Mouse (Mus musculus): Measurements from ENCODE around the gene Wdr91. TPM values are rescaled to one million over a fixed set of nuclear protein-coding genes. Genes with fewer than 3 reads are reported as not detected.

Wdr91 gene
- polyA plus RNA-seq, 1 experiment = 12.9 TPM

DNA sequence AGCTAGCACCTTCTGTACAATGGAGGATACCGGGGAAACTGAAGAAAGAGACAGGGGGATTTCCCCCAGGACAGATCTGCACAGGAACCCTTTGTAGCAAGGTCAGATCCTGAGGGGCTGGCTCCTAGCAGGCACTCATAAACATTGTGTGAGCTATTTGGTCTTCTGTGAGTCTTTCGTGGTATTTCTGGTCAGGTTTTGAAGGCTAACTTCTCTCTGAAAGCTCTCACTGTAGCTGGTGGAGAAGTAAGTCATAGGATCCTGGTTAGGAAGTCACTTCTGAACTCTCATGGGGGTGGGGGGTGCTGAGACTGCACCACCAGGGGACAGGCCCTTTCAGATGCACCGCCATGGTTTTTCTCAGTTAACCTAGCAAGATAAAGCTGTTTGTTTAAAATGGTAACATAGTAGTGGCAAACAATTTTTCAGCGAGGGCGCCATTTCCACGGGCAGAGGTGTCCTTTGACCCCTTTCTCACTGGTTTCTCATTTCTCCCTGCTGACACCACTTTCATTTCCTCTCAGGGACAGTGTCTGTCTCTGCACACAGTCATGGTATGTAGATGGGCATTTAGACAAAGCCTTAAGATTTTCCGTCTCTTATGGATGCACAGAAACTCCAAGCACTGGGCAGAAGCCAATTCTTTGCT is 27.7 kb upstream of the Wdr91 start:
- peaks cover 7% of the 10 kb centered on the region for H3K27me3 ChIP-seq (ENCODE audit: control insufficient read depth, insufficient read depth, insufficient read length)
- H3K36me3 ChIP-seq (ENCODE audit: control insufficient read depth, insufficient read depth) = no peaks in the 10 kb centered on the region
- peak overlapping the region; percentile 51 for H3K4me2 ChIP-seq (ENCODE audit: low read depth)
- TF ChIP-seq POLR2AphosphoS2 (IDR thresholded peaks at IDR 0.05; ENCODE audit: insufficient read length, low read depth) (no peak), POLR2A (IDR thresholded peaks at IDR 0.05; ENCODE audit: insufficient read length, low read depth) (no peak), MYOG (IDR thresholded peaks at IDR 0.05; ENCODE audit: control insufficient read depth in 1 of 3, insufficient read depth in 1 of 3, insufficient read length in 2 of 3, low read depth in 2 of 3) (no peak), SRF (IDR thresholded peaks at IDR 0.05; ENCODE audit: control insufficient read depth, insufficient read length, low read depth) (no peak), MAX (IDR thresholded peaks at IDR 0.05; ENCODE audit: low read depth) (no peak), USF1 (IDR thresholded peaks at IDR 0.05; ENCODE audit: low read depth) (no peak), REST (IDR thresholded peaks at IDR 0.05; ENCODE audit: insufficient read depth, insufficient read length) (no peak), E2F4 (IDR thresholded peaks at IDR 0.05; ENCODE audit: insufficient read depth) (no peak), CEBPB (IDR thresholded peaks at IDR 0.05; ENCODE audit: insufficient read depth, poor library complexity, severe bottlenecking) (no peak), TCF12 (IDR thresholded peaks at IDR 0.05; ENCODE audit: insufficient read depth, poor library complexity, severe bottlenecking) (no peak), TCF3 (IDR thresholded peaks at IDR 0.05; ENCODE audit: insufficient read length, low read depth) (no peak), MYOD1 (IDR thresholded peaks at IDR 0.05; ENCODE audit: control insufficient read depth in 1 of 3, insufficient read length in 2 of 3, low read depth in 2 of 3) (no peak)
- no peak overlapping the region for H3K4me3 ChIP-seq
- H3ac ChIP-seq (ENCODE audit: control insufficient read depth, insufficient read length) = no peak overlapping the region
- H3K79me2 ChIP-seq (ENCODE audit: control insufficient read depth, insufficient read depth) = no peaks in the 10 kb centered on the region

DNA sequence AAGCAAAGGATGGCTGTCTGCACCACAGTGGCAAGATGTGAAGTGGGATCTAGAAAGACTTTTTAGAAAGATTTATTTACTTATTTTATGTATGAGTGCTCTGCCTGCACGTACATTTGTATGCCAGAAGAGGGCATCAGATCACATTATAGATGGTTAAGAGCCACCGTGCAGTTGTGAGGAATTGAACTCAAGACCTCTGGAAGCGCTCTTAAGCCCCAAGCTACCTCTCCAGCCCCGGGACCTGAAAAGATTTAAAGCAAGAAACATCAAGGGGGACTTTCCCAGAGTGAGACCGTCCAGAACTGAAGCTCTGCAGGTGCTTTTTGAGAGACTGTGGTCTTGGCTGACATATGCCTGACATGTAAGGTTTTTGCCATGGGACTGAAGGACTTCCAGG is 26.1 kb upstream of the Wdr91 start:
- Histone ChIP-seq H3K36me3 (ENCODE audit: control insufficient read depth, insufficient read depth) (no peaks in the 10 kb centered on the region), H3K27me3 (ENCODE audit: control insufficient read depth, insufficient read depth, insufficient read length) (peaks cover 7% of the 10 kb centered on the region), H3K4me3 (no peak overlapping the region), H3ac (ENCODE audit: control insufficient read depth, insufficient read length) (no peak overlapping the region), H3K79me2 (ENCODE audit: control insufficient read depth, insufficient read depth) (no peaks in the 10 kb centered on the region), H3K4me2 (ENCODE audit: low read depth) (no peak overlapping the region)
- TF ChIP-seq POLR2A (IDR thresholded peaks at IDR 0.05; ENCODE audit: insufficient read length, low read depth) (no peak), REST (IDR thresholded peaks at IDR 0.05; ENCODE audit: insufficient read depth, insufficient read length) (no peak), TCF3 (IDR thresholded peaks at IDR 0.05; ENCODE audit: insufficient read length, low read depth) (no peak), POLR2AphosphoS2 (IDR thresholded peaks at IDR 0.05; ENCODE audit: insufficient read length, low read depth) (no peak), MYOG (IDR thresholded peaks at IDR 0.05; ENCODE audit: control insufficient read depth in 1 of 3, insufficient read depth in 1 of 3, insufficient read length in 2 of 3, low read depth in 2 of 3) (no peak), E2F4 (IDR thresholded peaks at IDR 0.05; ENCODE audit: insufficient read depth) (no peak), SRF (IDR thresholded peaks at IDR 0.05; ENCODE audit: control insufficient read depth, insufficient read length, low read depth) (no peak), MAX (IDR thresholded peaks at IDR 0.05; ENCODE audit: low read depth) (no peak), TCF12 (IDR thresholded peaks at IDR 0.05; ENCODE audit: insufficient read depth, poor library complexity, severe bottlenecking) (no peak), CEBPB (IDR thresholded peaks at IDR 0.05; ENCODE audit: insufficient read depth, poor library complexity, severe bottlenecking) (no peak), USF1 (IDR thresholded peaks at IDR 0.05; ENCODE audit: low read depth) (no peak), MYOD1 (IDR thresholded peaks at IDR 0.05; ENCODE audit: control insufficient read depth in 1 of 3, insufficient read length in 2 of 3, low read depth in 2 of 3) (no peak)

DNA sequence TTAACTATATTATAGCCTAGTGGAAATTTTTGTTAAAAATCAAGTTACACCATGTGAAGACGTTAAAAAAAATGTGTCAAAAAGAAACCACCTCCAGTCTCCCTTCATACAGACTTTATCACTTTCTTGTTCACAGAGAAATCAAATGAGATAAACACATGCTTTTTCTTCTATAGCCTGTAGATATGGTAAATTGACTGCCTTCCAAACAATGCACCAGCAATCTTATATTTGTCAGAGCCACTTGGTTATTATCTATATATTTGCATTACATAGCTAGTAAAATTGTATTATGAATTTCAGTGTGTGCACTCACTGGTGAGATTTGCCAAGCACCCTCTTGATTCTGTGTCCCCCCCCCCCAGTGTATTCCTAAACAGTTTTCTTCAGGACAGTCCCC is 22.0 kb upstream of the Wdr91 start:
- Histone ChIP-seq H3K4me3 (no peak overlapping the region), H3K79me2 (ENCODE audit: control insufficient read depth, insufficient read depth) (no peaks in the 10 kb centered on the region), H3K27me3 (ENCODE audit: control insufficient read depth, insufficient read depth, insufficient read length) (peaks cover 7% of the 10 kb centered on the region), H3K36me3 (ENCODE audit: control insufficient read depth, insufficient read depth) (no peaks in the 10 kb centered on the region), H3ac (ENCODE audit: control insufficient read depth, insufficient read length) (no peak overlapping the region), H3K4me2 (ENCODE audit: low read depth) (no peak overlapping the region)
- no peak for TF ChIP-seq E2F4 (IDR thresholded peaks at IDR 0.05; ENCODE audit: insufficient read depth)
- no peak for TF ChIP-seq MAX (IDR thresholded peaks at IDR 0.05; ENCODE audit: low read depth)
- no peak for TF ChIP-seq REST (IDR thresholded peaks at IDR 0.05; ENCODE audit: insufficient read depth, insufficient read length)
- no peak for TF ChIP-seq SRF (IDR thresholded peaks at IDR 0.05; ENCODE audit: control insufficient read depth, insufficient read length, low read depth)
- no peak for TF ChIP-seq POLR2AphosphoS2 (IDR thresholded peaks at IDR 0.05; ENCODE audit: insufficient read length, low read depth)

DNA sequence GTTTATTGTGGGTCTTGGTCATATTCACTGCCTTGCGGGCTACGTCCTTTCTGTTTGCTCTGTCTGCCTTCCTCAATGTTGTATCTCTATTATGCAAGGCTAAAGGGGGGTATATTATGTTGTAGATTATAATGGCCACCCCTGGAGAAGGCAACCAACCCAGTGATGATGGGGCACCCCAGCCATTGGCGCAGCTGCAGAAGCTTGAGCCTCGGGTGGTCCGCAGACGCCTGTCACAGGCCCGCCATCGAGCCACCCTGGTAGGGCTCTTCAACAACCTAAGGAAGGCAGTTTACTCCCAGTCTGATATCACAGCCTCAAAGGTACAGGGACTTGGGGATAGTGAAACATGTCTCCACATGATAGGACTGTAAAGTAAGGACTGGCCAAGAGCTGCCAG is 16.9 kb upstream of the Wdr91 start:
- Histone ChIP-seq H3K36me3 (ENCODE audit: control insufficient read depth, insufficient read depth) (no peaks in the 10 kb centered on the region), H3K4me3 (no peak overlapping the region)

More for the DNA sequence above, 16.9 kb upstream of the Wdr91 start:
- TF ChIP-seq USF1 (IDR thresholded peaks at IDR 0.05; ENCODE audit: low read depth) (no peak), MAX (IDR thresholded peaks at IDR 0.05; ENCODE audit: low read depth) (no peak), MYOG (IDR thresholded peaks at IDR 0.05; ENCODE audit: control insufficient read depth in 1 of 3, insufficient read depth in 1 of 3, insufficient read length in 2 of 3, low read depth in 2 of 3) (no peak), POLR2AphosphoS2 (IDR thresholded peaks at IDR 0.05; ENCODE audit: insufficient read length, low read depth) (no peak), CEBPB (IDR thresholded peaks at IDR 0.05; ENCODE audit: insufficient read depth, poor library complexity, severe bottlenecking) (no peak), POLR2A (IDR thresholded peaks at IDR 0.05; ENCODE audit: insufficient read length, low read depth) (no peak), SRF (IDR thresholded peaks at IDR 0.05; ENCODE audit: control insufficient read depth, insufficient read length, low read depth) (no peak), TCF3 (IDR thresholded peaks at IDR 0.05; ENCODE audit: insufficient read length, low read depth) (no peak), MYOD1 (IDR thresholded peaks at IDR 0.05; ENCODE audit: control insufficient read depth in 1 of 3, insufficient read length in 2 of 3, low read depth in 2 of 3) (no peak), TCF12 (IDR thresholded peaks at IDR 0.05; ENCODE audit: insufficient read depth, poor library complexity, severe bottlenecking) (no peak), REST (IDR thresholded peaks at IDR 0.05; ENCODE audit: insufficient read depth, insufficient read length) (no peak), E2F4 (IDR thresholded peaks at IDR 0.05; ENCODE audit: insufficient read depth) (no peak)
- Histone ChIP-seq H3ac (ENCODE audit: control insufficient read depth, insufficient read length) (no peak overlapping the region), H3K27me3 (ENCODE audit: control insufficient read depth, insufficient read depth, insufficient read length) (no peaks in the 10 kb centered on the region), H3K79me2 (ENCODE audit: control insufficient read depth, insufficient read depth) (no peaks in the 10 kb centered on the region), H3K4me2 (ENCODE audit: low read depth) (no peak overlapping the region)

Measured in myocyte (in vitro differentiated cells).